Mouse (Mus musculus) spleen, adult 2 months (tissue): ENCODE data around the gene Plk1.

Source experiments
- CTCF ChIP-seq: fragments of 200-500 bp; IDR thresholded peaks from 2 replicates; pipeline ENCODE4 v1.5.1; 2011; ENCODE audit warnings: mild to moderate bottlenecking, inconsistent platforms; ENCODE audit not compliant: insufficient read depth, insufficient read length, insufficient replicate concordance; ENCODE audit errors: extremely low read depth
- POLR2A ChIP-seq: fragments of 200-500 bp; IDR thresholded peaks from 2 replicates; pipeline ENCODE4 v1.6.1; 2011; ENCODE audit warnings: low read depth, low read length, inconsistent platforms

- TF ChIP-seq POLR2A, result no peak
- TF ChIP-seq CTCF, result no peak
These were observed 60.1 kb downstream of the Plk1 start, which contains the start of gene Chp2 for GRCm38 (mm10) chr7:122219315-122219801.
